Mouse (Mus musculus) layer of hippocampus, adult 2 months (tissue): ENCODE measurements around the gene Ccdc42. TPM values are rescaled to one million over a fixed set of nuclear protein-coding genes. Genes with fewer than 3 reads are reported as not detected.

Experiments used
- DNase-seq, 2 experiments: peaks; one replicate each; pipeline ENCODE4 v3.0.0; 2022; ENCODE audit warnings: low spot score in 2 of 2
- H3K27ac ChIP-seq: fragments of 200-600 bp; 2 replicates; pipeline ENCODE4 v1.8.1; 2022
- H3K4me3 ChIP-seq: fragments of 200-600 bp; 2 replicates; pipeline ENCODE4 v1.8.1; 2022; ENCODE audit warnings: mild to moderate bottlenecking
- CTCF ChIP-seq: fragments of 200-600 bp; conservative IDR thresholded peaks from 2 replicates; pipeline ENCODE4 v1.8.1; 2022; ENCODE audit warnings: antibody characterized with exemption, mild to moderate bottlenecking, moderate library complexity
- long read RNA-seq, 2 experiments: library from polyadenylated mRNA; stranded (forward); transcript quantifications; one replicate each; pipeline ENCODE4 v2.0.0; 2021; ENCODE audit warnings: borderline mapping rate in 2 of 2
- total RNA-seq, 2 experiments: library from RNA; stranded (reverse); gene quantifications; 2 replicates each; pipeline ENCODE4 v1.2.3; 2021

Gene Ccdc42
- 1 to 10 TPM; 2.5 to 2.9 TPM for total RNA-seq
- long read RNA-seq, experiment 1 = 0 reads
- long read RNA-seq, experiment 2 = 0 reads

- Histone ChIP-seq H3K4me3 (no peak within 1 kb of the TSS), H3K27ac (no peak within 1 kb of the TSS)
- DNase-seq = no peak
- no peak for TF ChIP-seq CTCF
Measured at GRCm38 (mm10) chr11:68586721-68587120, at the start of gene Ccdc42. TSS of gene Ccdc42 (plus strand) at chr11:68587021.

- TF ChIP-seq CTCF = no peak
- Histone ChIP-seq H3K27ac (no peak overlapping the region), H3K4me3 (no peak overlapping the region)
- peak in 1 of 2 experiments; percentile 34 for DNase-seq
Measured at GRCm38 (mm10) chr11:68539621-68540020, 47.2 kb upstream of the Ccdc42 start.

- Histone ChIP-seq H3K4me3 (no peak overlapping the region), H3K27ac (no peak overlapping the region)
- no peak for DNase-seq
- peak; percentile 71 for TF ChIP-seq CTCF
Measured at GRCm38 (mm10) chr11:68544554-68544953, 42.3 kb upstream of the Ccdc42 start.

GRCm38 (mm10) chr11:68545172-68545571, 41.6 kb upstream of the Ccdc42 start:
- TF ChIP-seq CTCF = no peak
- H3K4me3 ChIP-seq = no peak overlapping the region
- no peak for DNase-seq
- H3K27ac ChIP-seq = no peak overlapping the region

GRCm38 (mm10) chr11:68545682-68546222, 41.1 kb upstream of the Ccdc42 start:
- H3K27ac ChIP-seq = no peak overlapping the region
- TF ChIP-seq CTCF = no peak
- H3K4me3 ChIP-seq = no peak overlapping the region
- DNase-seq = no peak

- TF ChIP-seq CTCF = no peak
- H3K27ac ChIP-seq = no peak overlapping the region
- H3K4me3 ChIP-seq = no peak overlapping the region
- DNase-seq = no peak
Measured at GRCm38 (mm10) chr11:68547484-68547883, 39.3 kb upstream of the Ccdc42 start.

GRCm38 (mm10) chr11:68549597-68549996, 37.2 kb upstream of the Ccdc42 start:
- TF ChIP-seq CTCF = peak; percentile 64
- H3K27ac ChIP-seq = no peak overlapping the region
- no peak for DNase-seq
- no peak overlapping the region for H3K4me3 ChIP-seq

GRCm38 (mm10) chr11:68550358-68550757, 36.5 kb upstream of the Ccdc42 start:
- no peak for TF ChIP-seq CTCF
- no peak overlapping the region for H3K4me3 ChIP-seq
- no peak for DNase-seq
- no peak overlapping the region for H3K27ac ChIP-seq

GRCm38 (mm10) chr11:68553981-68554471, 32.8 kb upstream of the Ccdc42 start:
- Histone ChIP-seq H3K27ac (no peak overlapping the region), H3K4me3 (no peak overlapping the region)
- peak; percentile 74 for TF ChIP-seq CTCF
- peak in 1 of 2 experiments; percentile 36 for DNase-seq

GRCm38 (mm10) chr11:68555918-68556584, 30.8 kb upstream of the Ccdc42 start, which contains the start of gene Mfsd6l:
TSS of gene Mfsd6l (plus strand) at chr11:68556186.
- no peak within 1 kb of the TSS for H3K4me3 ChIP-seq
- DNase-seq = no peak
- H3K27ac ChIP-seq = no peak within 1 kb of the TSS
- peak; percentile 47 for TF ChIP-seq CTCF

GRCm38 (mm10) chr11:68559546-68559945, 27.3 kb upstream of the Ccdc42 start:
- no peak overlapping the region for H3K4me3 ChIP-seq
- no peak for DNase-seq
- TF ChIP-seq CTCF = peak; percentile 68
- no peak overlapping the region for H3K27ac ChIP-seq

GRCm38 (mm10) chr11:68561957-68562950, 24.6 kb upstream of the Ccdc42 start:
- Histone ChIP-seq H3K4me3 (no peak overlapping the region), H3K27ac (no peak overlapping the region)
- no peak for DNase-seq
- no peak for TF ChIP-seq CTCF
